Mouse (Mus musculus) mouse embryonic stem cell (cell line): ENCODE measurements around the gene Ghrl.

Experiments
- in situ Hi-C, 2 experiments: fragments of 300-500 bp; cut with MboI; formaldehyde crosslinking; loops; 1 replicate in 1 of 2; 3 replicates in 1 of 2; pipeline ENCODE4 v1.14.3; 2019 to 2020; ENCODE audit warnings: low sequenced_read_pairs in 2 of 2, low pct_unique_long_range_greater_than_20kb in 1 of 2, mixed read lengths in 1 of 2; ENCODE audit not compliant: unreplicated experiment in 1 of 2

Ghrl gene

DNA sequence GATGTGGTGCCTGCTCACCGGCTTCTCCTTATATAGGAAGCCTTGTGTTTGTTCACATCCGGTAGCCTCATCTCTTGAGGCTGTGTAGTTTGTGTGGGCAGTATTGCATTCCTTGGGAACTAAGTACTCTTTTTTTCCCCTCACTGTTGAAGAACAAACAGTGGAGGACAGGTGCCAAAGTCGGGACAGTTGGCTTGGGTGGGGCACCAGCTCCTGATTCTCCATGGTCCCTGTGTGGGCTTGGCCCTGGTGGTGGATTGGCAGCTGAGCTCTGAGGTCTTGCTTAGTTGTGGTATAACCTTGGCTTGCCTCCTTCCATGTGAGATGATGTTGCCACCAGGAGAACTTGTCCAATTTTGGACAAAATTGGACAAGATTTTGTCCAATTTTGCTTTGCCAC, at the start of gene Ghrl:
Gene Ghrl, minus strand, starts transcription at position 3 of the 400 bp plus-strand sequence.
- in situ Hi-C loops, result loop anchor here in 1 of 2 experiments (25.0 kb wide), 1 partner anchor 583 kb away; no protein-coding TSS in a partner anchor

DNA sequence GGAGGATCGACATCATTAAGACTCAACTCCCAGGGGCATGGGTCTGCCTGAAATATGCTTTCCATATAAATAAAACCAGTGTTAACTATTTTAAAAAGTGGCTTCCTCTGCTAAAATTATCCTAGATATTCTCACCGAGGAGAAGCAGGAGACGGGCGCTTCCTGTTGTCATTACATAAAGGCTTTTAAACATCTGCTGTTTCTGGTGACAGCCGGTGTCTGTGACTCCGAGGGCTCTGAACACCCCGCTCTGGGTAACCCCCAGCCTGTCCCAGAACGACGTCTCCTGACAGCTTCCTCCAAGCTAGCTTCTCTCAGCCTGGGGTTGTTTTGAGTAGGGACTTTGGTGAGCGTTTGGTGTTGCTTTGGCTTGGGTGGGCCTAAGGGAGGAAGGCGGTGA, 49.1 kb upstream of the Ghrl start:
- in situ Hi-C loops, result no loop called here

DNA sequence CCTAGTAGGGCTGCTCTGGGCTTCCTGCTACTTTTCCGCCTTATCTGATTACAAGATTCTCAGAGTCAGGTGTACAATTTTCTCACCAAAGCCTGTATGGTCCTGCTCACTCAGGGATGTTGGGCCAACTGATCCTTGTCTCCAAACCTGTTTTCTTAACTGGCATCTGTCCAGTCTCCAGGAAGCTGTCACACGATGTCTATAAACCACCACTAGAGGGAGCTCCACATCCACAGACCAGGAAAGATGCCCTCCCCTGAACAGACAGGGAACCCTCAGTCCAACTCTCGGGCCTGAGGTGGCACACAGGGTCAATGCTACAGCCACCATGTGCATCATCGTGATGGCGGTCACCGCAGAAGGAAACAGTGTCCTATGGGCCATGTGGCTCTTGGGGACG, 42.0 kb upstream of the Ghrl start:
- in situ Hi-C loops, result loop anchor here in 1 of 2 experiments (5.0 kb wide), 1 partner anchor 311 kb away; no protein-coding TSS in a partner anchor

DNA sequence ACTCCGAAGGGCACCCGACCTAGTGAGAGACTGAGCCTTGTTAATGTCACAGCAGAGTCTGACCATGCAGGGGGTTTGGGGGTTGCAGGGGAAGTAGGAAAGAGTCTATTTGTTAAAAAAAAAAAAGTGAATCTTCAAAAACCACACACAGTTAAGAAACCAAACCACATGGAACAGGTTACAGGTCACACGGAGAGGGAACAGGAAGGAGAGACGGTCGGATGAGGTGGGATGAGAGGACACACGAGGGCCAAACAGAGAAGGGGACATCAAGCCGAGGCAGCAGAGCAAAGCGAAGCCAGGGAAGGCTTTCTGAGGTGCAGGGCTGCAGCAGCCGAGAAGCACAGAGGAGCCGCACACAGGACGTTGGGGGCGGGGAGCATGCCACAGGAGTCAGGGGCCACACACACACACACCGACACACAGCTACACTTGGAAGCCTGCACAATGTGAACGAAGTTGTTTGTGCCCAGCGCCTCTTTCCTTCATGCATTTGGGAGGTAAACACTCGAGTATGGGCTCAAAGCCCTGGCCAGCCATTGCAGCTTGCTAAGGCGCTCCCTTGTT, 29.5 kb upstream of the Ghrl start:
- in situ Hi-C loops, result no loop called here

DNA sequence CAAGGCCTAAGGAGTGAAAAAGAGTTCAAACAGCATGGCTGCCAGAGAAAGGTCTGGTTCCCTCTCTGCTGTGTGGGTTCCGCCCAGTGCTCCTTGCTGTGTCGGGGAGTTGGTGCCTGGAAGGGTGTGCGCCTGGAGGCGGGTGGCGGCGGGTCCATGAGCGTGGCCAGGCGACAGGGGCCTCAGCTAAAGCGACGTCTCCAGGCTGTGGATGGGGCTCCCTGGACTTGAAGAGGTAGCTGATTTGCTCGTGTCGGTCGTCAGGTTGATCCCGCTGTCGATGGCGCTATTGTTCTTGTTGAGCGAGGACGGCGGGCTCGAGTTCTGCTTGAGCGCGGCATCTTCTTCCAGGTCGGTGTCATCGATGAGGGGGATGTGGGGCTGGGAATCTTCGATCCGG, 28.7 kb upstream of the Ghrl start:
- in situ Hi-C loops, result no loop called here

DNA sequence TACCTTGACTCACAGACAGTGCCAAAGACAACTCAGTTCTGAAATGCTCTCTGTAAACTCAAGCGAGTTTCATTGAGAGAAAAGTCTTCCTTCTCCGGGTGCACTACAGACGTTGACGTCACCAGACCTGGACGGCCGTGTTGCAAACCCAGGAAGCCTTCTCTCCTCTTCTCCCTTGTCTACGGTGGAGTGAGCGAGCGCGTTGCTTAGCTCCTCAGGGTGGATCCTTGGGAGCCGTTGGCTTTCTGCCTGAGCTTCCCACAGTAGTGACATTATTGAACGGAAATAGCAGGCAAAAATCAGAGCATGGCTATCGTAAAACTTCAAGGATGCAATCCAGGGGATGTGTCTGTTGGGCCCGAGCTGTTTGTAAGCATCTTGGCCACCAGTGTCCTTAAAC, 27.6 kb upstream of the Ghrl start:
- in situ Hi-C loops, result no loop called here

DNA sequence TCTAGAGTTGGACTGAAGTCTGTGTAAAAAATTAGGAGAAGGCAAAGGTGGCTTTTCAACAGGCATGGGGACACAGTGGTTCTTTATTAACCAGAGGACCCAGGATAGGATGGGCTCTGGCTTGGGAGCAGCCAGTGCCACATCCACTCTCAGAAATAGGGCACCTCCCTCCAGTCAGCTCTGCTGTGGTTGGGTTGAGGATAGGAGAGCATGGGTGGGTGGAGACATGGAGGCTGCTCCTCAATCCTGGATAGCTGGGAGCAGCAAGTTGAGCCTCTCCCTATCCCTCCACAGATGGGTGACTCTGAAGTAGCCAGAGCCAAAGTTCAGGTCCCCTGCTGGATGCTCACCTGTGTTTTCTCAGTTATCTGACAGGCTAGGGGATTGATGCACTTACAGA, 25.4 kb upstream of the Ghrl start:
- in situ Hi-C loops, result no loop called here

DNA sequence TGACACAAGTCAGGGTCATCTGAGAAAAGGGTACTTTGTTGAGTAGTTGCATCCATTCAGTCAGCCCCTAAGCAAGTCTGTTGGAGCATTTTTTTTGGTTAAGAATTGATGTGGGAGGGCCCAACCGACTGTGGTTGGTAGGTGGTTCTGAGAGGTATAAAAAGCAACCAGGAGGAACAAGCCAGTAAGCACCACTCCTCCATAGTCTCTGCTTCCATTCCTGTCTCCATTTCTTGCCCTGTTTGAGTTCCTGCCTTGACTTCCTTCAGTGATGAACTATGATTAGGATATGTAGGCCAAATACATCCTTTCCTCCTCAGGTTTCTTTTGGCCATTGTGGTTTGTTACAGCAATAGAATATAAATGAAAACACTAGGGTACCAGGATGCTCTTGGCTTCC, 23.4 kb upstream of the Ghrl start:
- in situ Hi-C loops, result no loop called here

DNA sequence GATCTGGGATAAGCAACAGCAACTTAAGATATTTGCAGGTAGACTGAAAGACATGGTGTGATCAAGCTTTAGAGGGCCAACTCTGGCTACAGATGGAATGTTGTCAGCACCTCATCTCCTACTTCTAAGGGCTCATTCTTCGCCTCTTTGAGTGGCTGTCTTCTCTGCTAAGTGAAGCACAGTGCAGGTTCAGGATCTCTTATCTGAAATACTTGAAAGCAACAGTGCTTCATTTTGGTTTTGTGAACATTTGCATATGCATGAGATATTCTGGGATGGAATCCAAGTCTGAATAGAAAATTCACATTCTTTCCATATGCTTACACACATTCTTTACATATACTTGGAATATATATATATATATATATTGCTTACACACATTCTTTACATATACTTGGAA, 22.6 kb upstream of the Ghrl start:
- in situ Hi-C loops, result no loop called here

DNA sequence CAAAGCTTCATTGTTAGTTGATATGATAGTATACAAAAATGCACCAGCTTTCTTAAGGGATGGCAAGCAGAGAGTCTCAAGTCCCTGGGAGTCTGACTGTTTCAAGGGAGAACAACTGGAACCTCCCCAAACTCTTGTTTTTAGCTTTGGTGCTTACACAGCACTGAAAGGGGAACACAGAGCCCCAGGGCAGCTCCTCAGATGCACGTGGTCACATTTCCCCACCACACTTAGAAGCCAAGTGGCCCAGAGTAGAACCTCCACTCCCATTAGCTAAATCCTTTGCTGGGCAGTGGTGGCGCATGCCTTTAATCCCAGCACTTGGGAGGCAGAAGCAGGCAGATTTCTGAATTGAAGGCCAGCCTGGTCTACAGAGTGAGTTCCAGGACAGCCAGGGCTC, 21.7 kb upstream of the Ghrl start:
- in situ Hi-C loops, result no loop called here

DNA sequence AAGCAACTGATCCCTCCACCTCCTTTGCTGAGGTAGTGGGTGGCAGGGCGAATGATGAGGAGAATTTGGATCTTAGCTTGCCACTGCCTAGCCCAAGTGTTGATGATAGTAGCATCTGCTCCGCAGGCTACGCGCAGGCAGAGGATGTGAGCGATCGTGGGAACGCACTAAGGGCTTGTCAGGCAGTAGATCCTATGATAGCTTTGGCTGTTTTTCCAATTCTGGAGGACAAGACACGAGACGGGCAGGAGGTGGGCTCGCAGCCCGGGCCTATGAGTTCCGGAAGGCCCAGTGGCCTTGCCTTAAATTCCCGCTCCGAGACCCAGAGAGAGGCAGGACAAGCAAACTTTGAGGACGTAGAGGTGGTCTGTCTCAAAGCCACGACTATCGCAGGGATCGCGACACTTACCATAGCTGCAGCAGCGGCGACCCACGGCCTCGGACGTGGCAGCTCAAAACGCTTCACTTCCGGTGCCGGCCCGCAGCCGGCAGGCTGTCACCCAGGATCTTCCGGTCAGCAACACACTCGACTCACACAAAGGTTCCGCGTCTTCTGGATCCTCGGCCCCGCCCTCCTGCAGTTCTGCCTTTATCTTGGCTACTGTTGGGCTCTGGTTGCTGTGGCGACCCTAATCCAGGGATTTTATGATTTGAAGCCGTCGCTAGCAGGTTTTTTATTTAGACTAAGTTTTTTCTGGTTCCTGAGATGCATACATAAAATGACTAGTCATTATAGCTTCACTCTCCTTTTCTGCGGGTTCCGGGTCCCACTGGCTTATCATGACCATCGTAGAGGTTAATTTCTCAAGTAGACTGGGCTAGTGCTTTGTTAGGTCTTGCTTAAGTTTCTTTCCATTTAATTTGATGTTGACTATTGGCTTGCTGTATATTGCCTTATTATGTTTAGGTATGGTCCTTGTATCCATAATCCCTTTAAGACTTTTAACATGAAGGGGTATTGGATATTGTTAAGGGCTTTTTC, 20.8 kb upstream of the Ghrl start, which contains the start of gene Sec13:
Gene Sec13, minus strand, starts transcription at position 508 of the 982 bp plus-strand sequence.
- in situ Hi-C loops, result no loop called here

DNA sequence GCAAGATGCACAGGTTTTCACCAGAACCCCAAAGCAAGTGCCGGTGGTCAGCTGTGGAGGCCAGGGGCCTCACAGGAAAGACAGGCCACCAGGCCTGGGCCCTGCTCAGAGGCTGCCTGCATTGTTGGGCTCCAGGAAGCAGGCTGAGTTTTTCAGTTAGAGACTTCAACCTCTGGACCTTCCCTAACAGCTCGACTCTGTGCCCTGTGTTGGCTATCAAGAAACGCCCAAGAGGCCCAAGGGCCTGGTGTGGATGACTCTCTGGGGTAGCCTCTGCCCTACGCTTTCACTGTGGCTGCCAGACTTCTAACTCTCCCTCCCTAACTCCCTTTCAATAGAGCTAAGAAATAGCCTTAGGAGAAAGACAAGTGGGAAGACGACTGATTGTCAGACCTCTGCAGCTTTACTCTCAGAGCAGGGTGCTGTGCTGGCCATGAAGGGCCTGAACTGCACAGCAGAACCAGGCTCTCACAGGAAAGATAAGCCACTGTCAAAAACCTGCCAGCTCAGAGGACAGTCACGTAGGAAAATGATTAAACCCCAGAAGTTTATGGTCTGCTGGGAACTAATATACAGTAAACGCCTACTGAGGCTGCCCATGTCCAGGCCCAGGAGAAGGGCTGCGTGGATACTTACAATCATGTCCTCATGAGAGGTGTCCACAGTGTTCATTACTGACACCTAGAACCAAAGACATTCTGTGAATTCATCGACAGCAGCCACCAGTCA, 17.8 kb upstream of the Ghrl start:
- in situ Hi-C loops, result no loop called here

DNA sequence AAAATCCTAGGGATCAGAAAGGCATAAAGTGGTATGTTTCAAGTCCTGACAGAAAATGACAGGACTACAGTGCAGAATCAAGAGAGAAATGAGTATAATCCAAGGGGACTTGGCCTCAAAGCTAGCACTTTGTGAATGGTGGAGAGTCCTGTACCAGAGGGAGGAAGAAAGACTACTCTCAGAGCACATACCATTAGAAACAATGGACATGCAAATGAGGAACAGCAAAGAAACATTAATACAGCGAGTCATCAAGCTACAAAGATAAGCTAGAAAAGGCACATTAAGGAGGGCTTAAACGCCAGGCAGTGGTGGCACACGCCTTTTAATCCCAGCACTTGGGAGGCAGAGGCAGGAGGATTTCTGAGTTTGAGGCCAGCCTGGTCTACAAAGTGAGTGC, 11.6 kb upstream of the Ghrl start:
- in situ Hi-C loops, result no loop called here

DNA sequence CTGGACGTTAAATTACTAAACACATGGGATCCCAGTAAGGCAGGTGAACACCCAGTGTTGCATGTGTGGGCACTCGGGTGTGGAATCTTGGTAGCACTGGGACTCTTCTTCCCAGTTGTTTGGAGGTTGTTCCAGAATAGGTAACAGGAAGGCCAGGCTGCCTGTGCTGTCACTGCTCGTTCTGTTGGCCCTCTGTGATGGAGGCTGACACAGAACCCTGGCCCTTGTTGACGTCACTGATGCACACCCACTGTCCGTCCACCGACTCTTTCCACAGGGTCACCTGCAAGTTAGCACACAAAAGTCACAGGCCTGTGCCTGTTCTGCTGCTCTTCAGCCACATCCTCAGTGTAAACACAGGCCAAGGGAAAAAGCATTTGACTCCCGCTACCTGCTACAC, 8.5 kb upstream of the Ghrl start:
- in situ Hi-C loops, result no loop called here

DNA sequence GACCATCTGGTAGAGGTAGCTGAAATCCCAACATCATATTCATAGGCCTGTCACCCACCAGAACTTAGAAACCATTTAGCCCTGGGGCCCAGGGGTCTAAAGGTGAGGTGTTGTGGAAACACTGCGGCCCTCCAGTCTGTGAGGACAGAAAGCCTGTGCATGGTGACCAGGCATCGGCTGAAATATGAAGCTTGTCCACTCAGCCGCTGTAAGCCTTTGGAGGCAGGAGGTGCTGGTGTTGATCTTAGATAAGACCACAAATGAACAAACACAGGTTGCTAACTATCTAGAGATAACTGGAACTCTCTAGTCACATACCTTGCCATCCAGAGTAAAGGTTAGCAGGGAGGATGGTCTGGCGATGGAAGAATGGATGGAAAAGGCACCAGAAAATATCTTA, 1.4 kb upstream of the Ghrl start:
- in situ Hi-C loops, result loop anchor here in 1 of 2 experiments (25.0 kb wide), 1 partner anchor 584 kb away; no protein-coding TSS in a partner anchor

DNA sequence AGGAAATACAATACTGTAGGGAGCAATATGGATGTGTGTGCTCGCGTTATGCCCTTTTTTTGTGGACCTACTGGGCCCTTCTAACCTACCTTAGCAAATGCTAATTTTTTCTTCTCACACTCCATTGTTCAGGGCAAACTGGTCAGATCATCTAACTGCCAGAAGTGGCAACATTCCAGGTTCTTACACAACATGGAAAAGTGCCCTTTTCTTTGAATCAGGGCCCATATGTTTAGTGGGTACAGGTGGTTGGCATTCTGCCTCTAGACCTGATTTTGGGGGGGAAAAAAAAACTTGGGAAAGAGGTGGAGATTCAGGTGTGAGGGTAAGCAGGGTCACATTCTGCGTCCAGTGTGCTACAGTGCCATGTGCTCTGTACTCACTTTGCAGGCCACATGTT, 2.1 kb downstream of the Ghrl start:
- in situ Hi-C loops, result loop anchor here in 1 of 2 experiments (25.0 kb wide), 1 partner anchor 580 kb away; no protein-coding TSS in a partner anchor

DNA sequence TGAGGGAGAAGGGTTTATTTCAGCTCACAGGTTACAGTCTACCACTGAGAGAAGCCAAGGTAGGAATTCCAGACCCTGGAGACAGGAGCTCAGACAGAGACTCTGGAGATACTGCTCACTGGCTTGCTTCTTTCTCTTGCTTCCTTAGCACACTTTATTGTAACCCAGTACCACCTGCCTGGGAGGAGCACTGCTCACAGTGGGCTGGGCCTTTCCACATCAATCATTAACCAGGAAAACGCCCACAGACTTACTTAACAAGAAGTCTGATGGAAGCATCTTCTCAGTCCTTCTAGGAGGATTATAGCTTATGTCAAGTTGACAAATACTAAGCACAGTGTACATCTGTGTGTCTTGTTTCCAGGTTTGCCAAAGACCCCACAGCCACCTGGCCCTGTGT, 4.9 kb downstream of the Ghrl start:
- in situ Hi-C loops, result loop anchor here in 1 of 2 experiments (25.0 kb wide), 1 partner anchor 577 kb away; no protein-coding TSS in a partner anchor

DNA sequence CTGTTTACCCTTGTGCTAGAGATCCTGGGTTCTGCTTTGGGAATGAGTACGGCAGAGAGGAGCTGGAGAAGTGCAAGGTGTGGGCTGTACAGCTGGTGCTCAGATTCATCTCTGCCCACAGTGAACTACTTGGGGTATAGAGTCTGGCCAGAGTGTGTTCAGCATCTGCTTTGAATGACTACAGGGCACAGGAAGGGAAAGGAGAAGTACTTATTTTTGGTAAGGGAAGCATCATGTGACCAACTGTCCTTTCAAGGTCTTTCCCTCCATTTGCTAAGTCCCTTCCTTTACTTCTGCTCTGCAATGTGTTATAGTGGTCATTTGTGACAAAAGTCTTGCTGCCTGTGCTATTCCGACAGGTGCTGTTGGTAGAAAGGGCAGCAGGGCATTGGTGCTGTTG, 5.4 kb downstream of the Ghrl start:
- in situ Hi-C loops, result loop anchor here in 1 of 2 experiments (25.0 kb wide), 1 partner anchor 577 kb away; no protein-coding TSS in a partner anchor

DNA sequence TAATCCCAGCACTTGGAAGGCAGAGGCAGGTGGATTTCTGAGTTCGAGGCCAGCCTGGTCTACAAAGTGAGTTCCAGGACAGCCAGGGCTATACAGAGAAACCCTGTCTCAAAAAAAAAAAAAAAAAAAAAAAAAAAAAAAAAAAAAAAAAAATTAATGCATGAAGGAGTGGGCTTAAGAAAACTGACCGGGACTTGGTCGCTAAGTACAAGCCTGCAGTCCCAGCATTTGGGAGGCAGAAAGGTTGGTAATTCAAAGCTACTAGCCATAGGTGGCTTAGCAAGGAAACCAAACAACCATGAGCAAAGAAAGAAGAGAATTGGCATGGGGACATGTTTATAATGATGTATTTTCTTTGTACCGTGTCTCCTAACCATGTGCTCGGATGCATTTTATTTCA, 6.3 kb downstream of the Ghrl start:
- in situ Hi-C loops, result loop anchor here in 1 of 2 experiments (25.0 kb wide), 1 partner anchor 576 kb away; no protein-coding TSS in a partner anchor
